Mouse (Mus musculus) hindbrain, embryonic 16.5 days (tissue): ENCODE measurements around the gene Rorc. TPM values are rescaled to one million over a fixed set of nuclear protein-coding genes. Genes with fewer than 3 reads are reported as not detected.

Source experiments
- ATAC-seq: fragments of 200-750 bp; cut with Nextera tagmentation; 2 replicates; pipeline ENCODE4 v1.8.0; 2017; ENCODE audit warnings: moderate TSS enrichment, moderate library complexity
- H3K27ac ChIP-seq: fragments of 300-500 bp; sonication (generic); 2 replicates; pipeline ENCODE4 v1.5.1; 2014; ENCODE audit warnings: low read depth, mild to moderate bottlenecking, control low read depth, low read length, moderate library complexity
- H3K27me3 ChIP-seq: fragments of 300-500 bp; sonication (generic); replicated peaks from 2 replicates; pipeline ENCODE4 v1.6.1; 2014; ENCODE audit warnings: low read length; ENCODE audit not compliant: control insufficient read depth, insufficient read depth
- H3K36me3 ChIP-seq: fragments of 300-500 bp; sonication (generic); 2 replicates; pipeline ENCODE4 v1.6.1; 2014; ENCODE audit warnings: mild to moderate bottlenecking, low read length, moderate library complexity, mixed read lengths; ENCODE audit not compliant: control insufficient read depth, insufficient read depth
- H3K4me1 ChIP-seq: fragments of 300-500 bp; sonication (generic); 2 replicates; pipeline ENCODE4 v1.6.1; 2014; ENCODE audit warnings: low read depth, low read length; ENCODE audit not compliant: control insufficient read depth, insufficient read depth
- H3K4me2 ChIP-seq: fragments of 300-500 bp; sonication (generic); 2 replicates; pipeline ENCODE4 v1.6.1; 2014; ENCODE audit warnings: mild to moderate bottlenecking, low read length, control low read depth, moderate library complexity
- H3K4me3 ChIP-seq: fragments of 300-500 bp; sonication (generic); 2 replicates; pipeline ENCODE4 v1.5.1; 2014; ENCODE audit warnings: mild to moderate bottlenecking, low read length, control low read depth, moderate library complexity
- H3K9ac ChIP-seq: fragments of 300-500 bp; sonication (generic); 2 replicates; pipeline ENCODE4 v1.6.1; 2014; ENCODE audit warnings: low read depth, mild to moderate bottlenecking, control low read depth, low read length, moderate library complexity
- H3K9me3 ChIP-seq: fragments of 300-500 bp; sonication (generic); 2 replicates; pipeline ENCODE4 v1.6.1; 2014; ENCODE audit warnings: mild to moderate bottlenecking, low read length, moderate library complexity; ENCODE audit not compliant: control insufficient read depth
- WGBS: fragments of 180-500 bp; shearing (Covaris S2); extraction: QIAGEN DNeasy Blood & Tissue Kit; methylation state at CpG from one replicate; pipeline ENCODE4 v1.1.7; 2014; 5-methylcytosine and 5-hydroxymethylcytosine counted together
- polyA plus RNA-seq: library from polyadenylated mRNA; unstranded; fragments of >200 nt; fragmentation: Nextera tagmentation; extraction: Ambion mirVana; gene quantifications from 2 replicates; pipeline ENCODE4 v1.2.1, GENCODE M21; 2015

The Rorc gene
- polyA plus RNA-seq, 1 experiment from 2014 or later, result 0.36 TPM

DNA sequence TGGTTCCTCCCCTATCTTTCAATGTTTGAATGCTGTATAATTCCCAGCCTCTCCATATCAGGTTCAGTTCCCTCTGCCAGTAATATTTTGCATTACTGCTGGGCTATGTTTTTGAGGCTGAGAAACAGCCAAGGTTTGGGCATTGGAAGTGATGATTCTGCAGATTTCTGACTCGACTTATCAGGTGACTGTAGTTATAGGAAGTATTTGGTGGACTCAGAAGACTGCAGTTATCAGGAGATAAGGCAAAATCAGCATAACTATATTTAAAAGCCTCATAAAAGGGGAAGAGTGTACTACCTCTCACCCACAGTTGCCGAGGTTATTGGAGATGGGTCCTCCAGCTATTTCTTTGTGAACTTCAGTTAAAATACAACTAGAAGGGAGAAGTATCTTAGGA lies 58.4 kb downstream of the Rorc start:
- Histone ChIP-seq H3K9me3 (no peaks in the 10 kb centered on the region), H3K9ac (no peak overlapping the region), H3K4me1 (no peaks in the 10 kb centered on the region), H3K4me3 (no peak overlapping the region), H3K27ac (no peak overlapping the region), H3K4me2 (no peak overlapping the region), H3K36me3 (peaks cover 26% of the 10 kb centered on the region), H3K27me3 (no peaks in the 10 kb centered on the region)
- no peak for ATAC-seq
- WGBS, result 87% methylated on average over 2 of the region's 2 CpGs

DNA sequence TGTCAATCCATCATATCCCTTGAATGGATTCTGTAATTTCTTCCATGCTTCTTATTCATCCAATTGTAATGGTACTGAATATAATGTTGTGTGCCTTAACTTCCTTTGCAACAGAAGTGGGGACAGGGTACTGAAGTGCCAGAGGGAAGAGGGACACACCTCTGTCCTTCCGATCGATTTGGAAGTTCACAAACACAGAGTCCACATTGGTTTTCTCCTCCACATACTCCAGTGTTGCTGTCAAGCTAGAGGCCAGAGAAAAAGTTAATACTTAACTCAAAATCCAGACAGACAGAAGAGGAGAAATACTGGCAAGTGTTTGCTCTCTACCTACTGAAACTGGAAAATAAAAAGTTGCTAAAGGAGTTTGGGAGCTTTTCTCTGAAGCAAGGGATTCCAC lies 61.7 kb downstream of the Rorc start:
- Histone ChIP-seq H3K9ac (no peak overlapping the region), H3K27me3 (no peaks in the 10 kb centered on the region), H3K4me2 (no peak overlapping the region), H3K4me1 (no peaks in the 10 kb centered on the region), H3K36me3 (peaks cover 11% of the 10 kb centered on the region), H3K9me3 (no peaks in the 10 kb centered on the region), H3K4me3 (no peak overlapping the region), H3K27ac (no peak overlapping the region)
- WGBS, result 93% methylated on average over 2 of the region's 2 CpGs
- no peak for ATAC-seq

DNA sequence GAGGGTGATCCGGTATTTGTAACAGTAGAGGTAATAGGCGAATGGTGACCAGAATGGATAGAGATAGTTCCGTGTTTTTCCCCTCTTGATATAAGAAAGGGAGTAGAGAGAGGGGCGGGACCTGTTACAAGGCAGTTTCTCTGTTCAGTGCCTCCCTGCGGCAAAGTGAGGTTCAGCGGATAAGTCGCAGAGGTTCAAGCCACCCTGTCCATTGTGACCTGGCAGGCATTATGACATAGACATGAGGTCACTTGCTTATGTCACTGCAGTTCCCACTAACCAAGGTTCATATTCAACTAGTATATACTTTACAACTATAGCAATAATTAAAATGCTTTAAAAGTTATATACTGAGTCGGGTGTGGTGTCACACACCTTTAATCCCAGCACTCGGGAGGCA lies 63.8 kb downstream of the Rorc start:
- H3K4me1 ChIP-seq, result no peaks in the 10 kb centered on the region
- no peak overlapping the region for H3K4me3 ChIP-seq
- no peaks in the 10 kb centered on the region for H3K27me3 ChIP-seq
- H3K36me3 ChIP-seq, result no peaks in the 10 kb centered on the region
- 84% methylated on average over 9 of the region's 9 CpGs for WGBS
- H3K9ac ChIP-seq, result no peak overlapping the region
- no peaks in the 10 kb centered on the region for H3K9me3 ChIP-seq
- ATAC-seq, result no peak
- H3K27ac ChIP-seq, result no peak overlapping the region
- H3K4me2 ChIP-seq, result no peak overlapping the region

DNA sequence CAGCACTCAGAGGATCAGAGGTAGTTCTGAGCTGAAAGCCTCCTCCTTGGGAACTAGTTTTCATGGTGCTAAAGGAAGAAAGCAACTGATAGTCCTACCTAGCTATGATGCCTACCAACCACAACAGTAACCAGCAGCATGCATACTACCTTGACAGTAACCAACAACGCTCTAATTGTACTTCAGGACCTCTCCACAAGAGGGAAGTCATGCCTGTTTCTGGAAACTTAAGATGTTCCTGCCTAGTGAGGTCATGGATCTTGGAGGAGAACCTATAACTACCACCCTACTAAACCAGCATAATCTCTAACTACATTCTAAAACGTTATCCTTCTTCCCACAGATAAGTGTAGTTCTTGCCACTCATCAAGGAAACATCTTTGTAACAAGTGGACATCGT lies 68.6 kb downstream of the Rorc start:
- ATAC-seq, result no peak
- Histone ChIP-seq H3K9ac (no peak overlapping the region), H3K27ac (no peak overlapping the region), H3K36me3 (peaks cover 9% of the 10 kb centered on the region; the same call in 1 of the 2 replicates), H3K4me1 (peaks cover 6% of the 10 kb centered on the region), H3K9me3 (no peaks in the 10 kb centered on the region), H3K4me3 (no peak overlapping the region), H3K4me2 (no peak overlapping the region), H3K27me3 (no peaks in the 10 kb centered on the region)
- 44% methylated on average over 3 of the region's 3 CpGs for WGBS

DNA sequence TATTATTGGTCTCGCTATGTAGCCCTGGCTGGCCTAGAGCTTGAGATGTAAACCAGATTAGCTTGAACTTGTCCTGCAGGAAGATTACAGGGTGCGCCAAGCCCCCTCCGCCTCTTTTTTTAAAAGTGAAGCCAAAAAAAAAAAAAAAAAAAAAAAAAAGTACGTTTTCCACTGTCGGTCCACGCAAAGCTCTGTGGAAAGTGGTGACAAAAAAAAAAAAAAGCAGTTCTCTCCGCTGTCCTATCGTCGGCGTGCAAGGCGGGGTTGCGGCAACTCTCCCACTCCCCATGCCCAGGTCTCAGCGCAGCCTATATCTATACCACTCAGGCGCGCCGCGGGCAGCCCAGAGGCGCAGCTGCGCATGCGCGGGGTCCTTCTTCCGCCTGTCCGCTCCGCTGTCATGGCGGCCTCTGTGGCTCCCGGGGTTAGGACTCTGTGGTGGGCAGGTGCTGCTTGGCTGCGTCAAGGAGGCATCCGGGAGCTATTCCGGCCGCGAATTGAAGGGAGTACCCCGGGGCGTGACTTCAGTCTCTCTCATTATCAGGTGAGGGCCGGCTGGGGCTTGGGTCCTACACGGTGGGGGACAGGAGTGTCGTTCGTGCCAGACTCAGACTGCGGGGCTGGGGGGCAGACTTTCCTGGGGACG lies 70.5 kb downstream of the Rorc start, which contains the start of gene Mrpl9:
Gene Mrpl9 (plus strand): TSS at position 368 of the 646 bp plus-strand sequence.
- H3K9me3 ChIP-seq, result no peaks in the 10 kb centered on the region
- H3K4me2 ChIP-seq, result peak within 1 kb of the TSS; percentile 58
- peaks cover 6% of the 10 kb centered on the region for H3K4me1 ChIP-seq
- ATAC-seq, result peak; percentile 99
- peak within 1 kb of the TSS; percentile 90 for H3K9ac ChIP-seq
- H3K4me3 ChIP-seq, result peak within 1 kb of the TSS; percentile 83
- 1% methylated on average over 39 of the region's 39 CpGs for WGBS
- H3K27me3 ChIP-seq, result no peaks in the 10 kb centered on the region
- H3K27ac ChIP-seq, result peak within 1 kb of the TSS; percentile 73
- H3K36me3 ChIP-seq, result peaks cover 21% of the 10 kb centered on the region

DNA sequence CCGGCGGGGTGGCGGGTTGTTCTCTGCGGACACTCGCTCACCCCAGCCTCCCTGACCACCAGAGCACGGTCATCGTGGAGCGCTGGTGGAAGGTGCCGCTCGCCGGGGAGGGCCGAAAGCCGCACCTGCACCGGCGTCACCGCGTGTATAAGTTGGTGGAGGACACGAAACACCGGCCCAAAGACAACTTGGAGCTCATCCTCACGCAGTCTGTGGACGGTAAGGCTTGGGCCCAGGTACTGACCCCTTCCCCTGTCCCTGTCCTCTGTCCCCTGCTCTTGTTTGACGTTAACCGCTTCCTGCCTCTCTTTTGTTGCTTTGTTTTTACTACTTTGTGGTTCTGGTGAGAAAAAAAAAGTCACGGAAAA lies 71.0 kb downstream of the Rorc start, which contains the start of gene Oaz3:
Gene Oaz3 (minus strand): TSS at position 319 of the 368 bp plus-strand sequence.
- ATAC-seq, result no peak
- no peaks in the 10 kb centered on the region for H3K27me3 ChIP-seq
- peak within 1 kb of the TSS; percentile 73 for H3K27ac ChIP-seq
- peak within 1 kb of the TSS; percentile 90 for H3K9ac ChIP-seq
- H3K4me1 ChIP-seq, result peaks cover 6% of the 10 kb centered on the region
- under 1% methylated on average over 20 of the region's 24 CpGs for WGBS
- H3K4me2 ChIP-seq, result peak within 1 kb of the TSS; percentile 58
- peaks cover 25% of the 10 kb centered on the region for H3K36me3 ChIP-seq
- H3K9me3 ChIP-seq, result no peaks in the 10 kb centered on the region
- peak within 1 kb of the TSS; percentile 83 for H3K4me3 ChIP-seq

Other genes starting within 250 kb of the Rorc start
- not detected in 2 replicates for gene Gm10696, start 194.6 kb upstream of the Rorc start, polyA plus RNA-seq
- gene Gm5286, start 176.1 kb upstream of the Rorc start, polyA plus RNA-seq, result 0.12 TPM in 1 of 2 replicates, not detected in the other
- gene Gm4778, start 108.8 kb upstream of the Rorc start, polyA plus RNA-seq, result not detected in 2 replicates
- gene Them4, start 62.7 kb upstream of the Rorc start, polyA plus RNA-seq, result 63.7 and 72.1 TPM in 2 replicates
- 0.29 TPM in 1 of 2 replicates, not detected in the other for gene Them5, start 30.7 kb upstream of the Rorc start, polyA plus RNA-seq
- gene C2cd4d, start 10.4 kb upstream of the Rorc start, polyA plus RNA-seq, result 1.6 and 1.8 TPM in 2 replicates
- gene Lingo4, start 25.7 kb downstream of the Rorc start, polyA plus RNA-seq, result 1.7 and 2.3 TPM in 2 replicates
- gene Tdrkh, start 40.5 kb downstream of the Rorc start, polyA plus RNA-seq, result 51.1 and 54.8 TPM in 2 replicates
- gene Mrpl9, start 70.5 kb downstream of the Rorc start, polyA plus RNA-seq, result 63.7 and 64.5 TPM in 2 replicates
- 0.90 and 1.7 TPM in 2 replicates for gene Oaz3, start 71.1 kb downstream of the Rorc start, polyA plus RNA-seq
- gene Celf3, start 105.5 kb downstream of the Rorc start, polyA plus RNA-seq, result 184 and 191 TPM in 2 replicates
- gene Riiad1, start 107.5 kb downstream of the Rorc start, polyA plus RNA-seq, result 14.0 and 17.8 TPM in 2 replicates
- 94.7 and 95.0 TPM in 2 replicates for gene Snx27, start 209.9 kb downstream of the Rorc start, polyA plus RNA-seq